Mouse (Mus musculus) neural tube, embryonic 15.5 days (tissue): ENCODE data around the gene Klhl7. TPM values are rescaled to one million over a fixed set of nuclear protein-coding genes. Genes with fewer than 3 reads are reported as not detected.

ENCODE experiments used
- ATAC-seq: fragments of 200-750 bp; cut with Nextera tagmentation; 2 replicates; pipeline ENCODE4 v1.8.0; 2017; ENCODE audit warnings: mild to moderate bottlenecking, moderate TSS enrichment, moderate library complexity; ENCODE audit not compliant: low FRiP score
- H3K27ac ChIP-seq: fragments of 300-500 bp; sonication (generic); replicated peaks from 2 replicates; pipeline ENCODE4 v1.5.1; 2015; ENCODE audit warnings: mild to moderate bottlenecking, inconsistent platforms
- H3K27me3 ChIP-seq: fragments of 300-500 bp; sonication (generic); replicated peaks from 2 replicates; pipeline ENCODE4 v1.6.1; 2015; ENCODE audit warnings: inconsistent platforms
- H3K36me3 ChIP-seq: fragments of 300-500 bp; sonication (generic); 2 replicates; pipeline ENCODE4 v1.6.1; 2015; ENCODE audit warnings: inconsistent platforms
- H3K4me1 ChIP-seq: fragments of 300-500 bp; sonication (generic); 2 replicates; pipeline ENCODE4 v1.6.1; 2015; ENCODE audit warnings: inconsistent platforms
- H3K4me2 ChIP-seq: fragments of 300-500 bp; sonication (generic); 2 replicates; pipeline ENCODE4 v1.6.1; 2015; ENCODE audit warnings: inconsistent platforms, mild to moderate bottlenecking, moderate library complexity
- H3K4me3 ChIP-seq: fragments of 300-500 bp; sonication (generic); replicated peaks from 2 replicates; pipeline ENCODE4 v1.5.1; 2015; ENCODE audit warnings: mild to moderate bottlenecking, inconsistent platforms
- H3K9ac ChIP-seq: fragments of 300-500 bp; sonication (generic); replicated peaks from 2 replicates; pipeline ENCODE4 v1.6.1; 2015; ENCODE audit warnings: mild to moderate bottlenecking, inconsistent platforms
- H3K9me3 ChIP-seq: fragments of 300-500 bp; sonication (generic); replicated peaks from 2 replicates; pipeline ENCODE4 v1.6.1; 2016; ENCODE audit warnings: inconsistent platforms
- WGBS: fragments of 180-500 bp; shearing (Covaris S2); methylation state at CpG from one replicate; pipeline ENCODE4 v1.1.7; 2015; ENCODE audit warnings: mixed read lengths; 5-methylcytosine and 5-hydroxymethylcytosine counted together
- polyA plus RNA-seq: library from polyadenylated mRNA; unstranded; fragments of >200 nt; fragmentation: Nextera tagmentation; extraction: Ambion mirVana; gene quantifications from 2 replicates; pipeline ENCODE4 v1.2.1, GENCODE M21; 2015

The Klhl7 gene
- polyA plus RNA-seq, 1 experiment from 2014 or later: 122 TPM

GRCm38 (mm10) chr5:24182296-24182734 is 81.9 kb downstream of the Klhl7 start:
- H3K9ac ChIP-seq: no peak overlapping the region
- no peak for ATAC-seq
- 93% methylated on average over 9 of the region's 9 CpGs for WGBS
- H3K4me1 ChIP-seq: no peaks in the 10 kb centered on the region
- H3K27me3 ChIP-seq: no peaks in the 10 kb centered on the region
- no peak overlapping the region for H3K4me3 ChIP-seq
- no peak overlapping the region for H3K4me2 ChIP-seq
- no peak overlapping the region for H3K27ac ChIP-seq
- H3K9me3 ChIP-seq: no peaks in the 10 kb centered on the region
- H3K36me3 ChIP-seq: peaks cover 66% of the 10 kb centered on the region

DNA sequence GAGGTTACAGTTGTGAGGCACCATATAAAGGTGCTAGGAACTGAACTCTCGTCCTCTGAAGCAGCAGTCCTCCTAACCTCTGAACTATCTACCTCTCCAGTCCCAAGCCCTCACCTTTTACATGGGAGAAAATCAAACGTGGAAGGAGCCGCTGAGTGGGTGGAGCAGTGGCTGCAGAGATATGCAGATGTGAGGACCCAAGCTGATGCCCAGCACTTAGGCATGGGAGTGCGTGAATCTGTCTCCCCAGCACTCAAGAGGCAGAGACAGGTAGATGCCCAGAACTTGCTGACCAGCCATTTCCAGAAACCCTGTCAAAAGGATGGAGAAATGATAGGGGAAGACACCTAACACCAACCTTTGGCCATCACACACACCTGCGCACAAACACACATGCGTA is 82.7 kb downstream of the Klhl7 start:
- no peak for ATAC-seq
- no peak overlapping the region for H3K27ac ChIP-seq
- no peaks in the 10 kb centered on the region for H3K27me3 ChIP-seq
- H3K36me3 ChIP-seq: peaks cover 60% of the 10 kb centered on the region
- H3K9ac ChIP-seq: no peak overlapping the region
- no peak overlapping the region for H3K4me3 ChIP-seq
- H3K9me3 ChIP-seq: no peaks in the 10 kb centered on the region
- 90% methylated on average over 6 of the region's 6 CpGs for WGBS
- H3K4me2 ChIP-seq: no peak overlapping the region
- no peaks in the 10 kb centered on the region for H3K4me1 ChIP-seq

DNA sequence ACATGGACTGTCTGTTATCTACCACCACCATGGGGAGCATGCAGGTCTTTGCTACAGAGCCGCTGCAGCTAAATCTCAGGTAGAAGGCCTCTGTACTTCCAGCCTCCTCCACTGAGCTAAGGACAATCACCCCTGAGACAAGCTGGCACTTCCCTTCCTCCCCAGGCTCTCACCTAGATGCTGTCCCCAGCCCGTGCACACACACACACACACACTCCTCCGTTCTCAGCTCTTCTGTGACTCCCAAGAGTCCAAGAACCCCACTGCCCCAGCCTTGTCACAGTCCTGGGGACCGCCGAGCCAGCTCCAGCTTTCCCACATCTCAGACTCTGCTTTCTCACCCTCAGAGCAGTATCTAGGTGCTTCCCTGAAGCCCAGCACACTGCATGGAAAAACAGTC is 83.6 kb downstream of the Klhl7 start:
- no peak overlapping the region for H3K27ac ChIP-seq
- no peak overlapping the region for H3K4me3 ChIP-seq
- 97% methylated on average over 5 of the region's 5 CpGs for WGBS
- no peak for ATAC-seq
- H3K9ac ChIP-seq: no peak overlapping the region
- H3K9me3 ChIP-seq: no peaks in the 10 kb centered on the region
- H3K36me3 ChIP-seq: peaks cover 56% of the 10 kb centered on the region
- no peaks in the 10 kb centered on the region for H3K4me1 ChIP-seq
- no peak overlapping the region for H3K4me2 ChIP-seq
- H3K27me3 ChIP-seq: no peaks in the 10 kb centered on the region

DNA sequence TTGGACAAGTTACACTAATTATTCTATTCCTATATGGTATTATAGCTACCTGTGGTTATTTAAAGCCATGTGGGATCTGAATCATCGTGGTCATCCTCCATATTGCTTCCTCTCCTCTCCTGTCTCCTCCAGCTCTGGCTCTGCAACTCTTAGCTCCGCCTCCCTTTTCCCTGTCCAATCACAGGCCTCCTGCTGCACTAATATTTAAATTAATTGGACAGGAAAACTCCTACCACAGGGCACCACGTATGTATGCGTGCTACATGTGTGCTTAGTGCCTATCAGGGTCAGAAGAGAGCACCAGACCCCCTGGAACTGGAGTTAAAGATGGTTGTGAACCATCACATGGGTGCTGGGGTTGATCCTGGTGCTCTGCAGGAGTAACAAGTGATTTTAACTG is 88.1 kb downstream of the Klhl7 start:
- 75% methylated on average over 4 of the region's 4 CpGs for whole genome bisulfite sequencing
- no peak overlapping the region for H3K9ac ChIP-seq

DNA sequence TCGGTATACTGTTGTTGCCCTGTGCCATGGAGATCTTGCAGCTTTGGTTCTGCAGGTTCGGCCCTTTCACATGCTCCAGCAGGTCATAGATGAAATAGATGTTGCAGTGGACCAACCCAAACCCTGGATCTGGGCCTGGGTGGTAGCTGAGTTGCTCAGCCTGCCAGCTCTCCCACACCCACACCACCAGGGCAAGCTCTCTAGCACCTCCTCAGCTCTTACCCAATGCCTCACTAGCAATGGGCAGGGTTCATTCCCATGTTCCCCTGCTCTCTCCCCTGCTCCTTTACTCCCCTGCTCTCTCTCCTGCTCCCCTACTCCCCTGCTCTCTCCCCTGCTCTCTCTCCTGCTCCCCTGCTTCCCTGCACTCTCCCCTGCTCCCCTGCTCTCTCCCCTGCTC is 91.4 kb downstream of the Klhl7 start:
- Histone ChIP-seq H3K27me3 (no peaks in the 10 kb centered on the region), H3K27ac (no peak overlapping the region), H3K9ac (no peak overlapping the region), H3K9me3 (no peaks in the 10 kb centered on the region), H3K4me1 (no peaks in the 10 kb centered on the region), H3K4me3 (no peak overlapping the region), H3K36me3 (peaks cover 2% of the 10 kb centered on the region; the same call in 1 of the 2 replicates), H3K4me2 (no peak overlapping the region)
- 86% methylated on average over 2 of the region's 2 CpGs for WGBS
- ATAC-seq: no peak

More for the DNA sequence above, 88.1 kb downstream of the Klhl7 start:
- H3K36me3 ChIP-seq: peaks cover 26% of the 10 kb centered on the region
- H3K4me3 ChIP-seq: no peak overlapping the region
- no peak overlapping the region for H3K27ac ChIP-seq
- H3K4me1 ChIP-seq: no peaks in the 10 kb centered on the region
- H3K4me2 ChIP-seq: no peak overlapping the region
- H3K27me3 ChIP-seq: no peaks in the 10 kb centered on the region
- H3K9me3 ChIP-seq: no peaks in the 10 kb centered on the region
- no peak for ATAC-seq

- no peak overlapping the region for H3K4me2 ChIP-seq
- WGBS: 87% methylated on average over 4 of the region's 4 CpGs
These were observed 100.6 kb downstream of the Klhl7 start for GRCm38 (mm10) chr5:24201006-24201405.

GRCm38 (mm10) chr5:24202492-24202891 is 102.1 kb downstream of the Klhl7 start:
- no peak overlapping the region for H3K9ac ChIP-seq
- H3K36me3 ChIP-seq: no peaks in the 10 kb centered on the region
- H3K9me3 ChIP-seq: no peaks in the 10 kb centered on the region
- H3K4me1 ChIP-seq: no peaks in the 10 kb centered on the region
- H3K4me3 ChIP-seq: no peak overlapping the region
- no peak overlapping the region for H3K4me2 ChIP-seq
- WGBS: 72% methylated on average over 5 of the region's 5 CpGs
- H3K27me3 ChIP-seq: no peaks in the 10 kb centered on the region
- ATAC-seq: no peak
- H3K27ac ChIP-seq: no peak overlapping the region

More at GRCm38 (mm10) chr5:24201006-24201405, 100.6 kb downstream of the Klhl7 start:
- H3K27ac ChIP-seq: no peak overlapping the region
- no peaks in the 10 kb centered on the region for H3K27me3 ChIP-seq
- H3K36me3 ChIP-seq: no peaks in the 10 kb centered on the region
- ATAC-seq: no peak
- no peaks in the 10 kb centered on the region for H3K4me1 ChIP-seq
- H3K4me3 ChIP-seq: no peak overlapping the region
- H3K9me3 ChIP-seq: no peaks in the 10 kb centered on the region
- H3K9ac ChIP-seq: no peak overlapping the region

DNA sequence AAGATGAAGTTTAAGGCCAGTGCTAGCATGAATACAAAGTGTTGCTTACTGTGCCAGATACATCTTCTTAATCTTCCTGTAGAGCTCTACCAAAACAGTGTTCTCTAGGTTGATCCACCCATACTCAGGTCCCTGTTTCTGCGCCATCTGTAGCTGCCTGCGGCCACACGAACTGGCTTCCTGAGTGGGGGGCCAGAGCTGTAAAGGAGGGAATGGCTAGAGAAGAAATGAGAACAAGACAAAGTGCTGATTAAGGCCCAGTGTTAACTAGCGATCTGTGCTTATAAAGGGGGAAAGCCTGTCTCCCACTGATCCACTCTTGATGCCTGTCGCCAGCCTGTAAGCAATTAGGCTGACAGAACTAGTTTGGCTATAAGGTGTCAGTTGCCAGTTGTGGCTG is 102.9 kb downstream of the Klhl7 start:
- Histone ChIP-seq H3K36me3 (no peaks in the 10 kb centered on the region), H3K9me3 (no peaks in the 10 kb centered on the region), H3K9ac (no peak overlapping the region), H3K27me3 (no peaks in the 10 kb centered on the region), H3K4me2 (no peak overlapping the region), H3K27ac (no peak overlapping the region), H3K4me3 (no peak overlapping the region), H3K4me1 (no peaks in the 10 kb centered on the region)
- WGBS: 81% methylated on average over 5 of the region's 5 CpGs
- no peak for ATAC-seq

- Histone ChIP-seq H3K4me2 (no peak overlapping the region), H3K27ac (no peak overlapping the region), H3K9me3 (no peaks in the 10 kb centered on the region), H3K36me3 (no peaks in the 10 kb centered on the region), H3K4me3 (no peak overlapping the region), H3K27me3 (no peaks in the 10 kb centered on the region), H3K9ac (no peak overlapping the region), H3K4me1 (no peaks in the 10 kb centered on the region)
- no peak for ATAC-seq
- 79% methylated on average over 10 of the region's 10 CpGs for WGBS
These were observed 107.6 kb downstream of the Klhl7 start for GRCm38 (mm10) chr5:24207965-24208364.

DNA sequence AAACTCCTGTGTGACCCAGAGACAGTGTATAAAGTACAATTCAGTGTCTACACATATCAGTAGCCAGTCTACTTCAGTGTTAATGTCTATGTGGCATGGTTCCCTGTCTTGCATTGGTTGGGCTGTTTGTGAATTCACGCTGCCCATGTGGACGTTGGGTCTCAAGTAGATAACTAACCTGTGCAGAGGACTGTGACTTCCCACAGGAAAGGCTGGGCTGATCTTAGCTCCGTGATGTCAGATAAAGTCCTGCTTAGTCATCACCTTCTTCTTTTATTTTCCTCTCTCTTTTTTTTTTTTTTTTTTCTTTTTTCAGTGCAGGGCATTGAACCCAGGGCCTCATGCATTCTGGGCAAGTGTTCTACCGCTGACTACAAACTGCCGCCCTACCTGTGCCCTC is 108.1 kb downstream of the Klhl7 start:
- Histone ChIP-seq H3K27ac (no peak overlapping the region), H3K4me3 (no peak overlapping the region), H3K9ac (no peak overlapping the region), H3K9me3 (no peaks in the 10 kb centered on the region), H3K27me3 (no peaks in the 10 kb centered on the region), H3K4me1 (no peaks in the 10 kb centered on the region), H3K36me3 (no peaks in the 10 kb centered on the region), H3K4me2 (no peak overlapping the region)
- WGBS: 90% methylated on average over 5 of the region's 5 CpGs
- no peak for ATAC-seq

Other genes starting within 250 kb of the Klhl7 start
- gene Fam126a, start 69.9 kb upstream of the Klhl7 start, polyA plus RNA-seq: 22.3 and 22.5 TPM in 2 replicates
- 14.1 and 15.3 TPM in 2 replicates for gene Nupl2, start 64.4 kb downstream of the Klhl7 start, polyA plus RNA-seq